Mouse (Mus musculus) gastrocnemius, adult 2 months (tissue): Measurements from ENCODE around the gene Cenpl. TPM values are rescaled to one million over a fixed set of nuclear protein-coding genes. Genes with fewer than 3 reads are reported as not detected.

Source experiments
- DNase-seq: peaks from one replicate; pipeline ENCODE4 v3.0.0; 2022
- H3K27ac ChIP-seq: fragments of 200-600 bp; 2 replicates; pipeline ENCODE4 v1.8.1; 2022; ENCODE audit warnings: mild to moderate bottlenecking
- H3K4me3 ChIP-seq: fragments of 200-600 bp; 2 replicates; pipeline ENCODE4 v1.8.1; 2022; ENCODE audit warnings: mild to moderate bottlenecking, moderate library complexity
- CTCF ChIP-seq: fragments of 200-600 bp; IDR thresholded peaks from 2 replicates; pipeline ENCODE4 v1.8.1; 2022; ENCODE audit warnings: antibody characterized with exemption, mild to moderate bottlenecking, moderate library complexity
- intact Hi-C: fragments of 180-260 bp; cut with DNase I; formaldehyde crosslinking; loops from one replicate; pipeline ENCODE4 v1.15.1; 2025
- total RNA-seq, 2 experiments: library from RNA; stranded (reverse); gene quantifications; 2 replicates each; pipeline ENCODE4 v1.2.3; 2021

The Cenpl gene
- total RNA-seq, 2 experiments from 2014 or later = 0.41 to 0.50 TPM

- no peak for DNase-seq
- no peak overlapping the region for H3K27ac ChIP-seq
- TF ChIP-seq CTCF = no peak
- H3K4me3 ChIP-seq = no peak overlapping the region
- intact Hi-C loops = no loop called here
Observed at GRCm38 (mm10) chr1:161063351-161063750, 7.2 kb upstream of the Cenpl start.

GRCm38 (mm10) chr1:161071272-161071620 lies 733 bp downstream of the Cenpl start:
- Histone ChIP-seq H3K27ac (peak overlapping the region; percentile 87), H3K4me3 (peak overlapping the region; percentile 83)
- DNase-seq = no peak
- no peak for TF ChIP-seq CTCF
- intact Hi-C loops = loop anchor here (5.0 kb wide), 1 partner anchor 34 kb away; no protein-coding TSS in a partner anchor

- intact Hi-C loops = no loop called here
- no peak overlapping the region for H3K27ac ChIP-seq
- H3K4me3 ChIP-seq = no peak overlapping the region
- no peak for TF ChIP-seq CTCF
- no peak for DNase-seq
Observed at GRCm38 (mm10) chr1:161076238-161076637, 5.7 kb downstream of the Cenpl start.

GRCm38 (mm10) chr1:161077243-161077642 lies 6.7 kb downstream of the Cenpl start:
- no peak overlapping the region for H3K4me3 ChIP-seq
- no peak for TF ChIP-seq CTCF
- no peak for DNase-seq
- no peak overlapping the region for H3K27ac ChIP-seq
- intact Hi-C loops = no loop called here

GRCm38 (mm10) chr1:161099721-161100405 lies 29.4 kb downstream of the Cenpl start:
- H3K4me3 ChIP-seq = no peak overlapping the region
- no peak for DNase-seq
- intact Hi-C loops = no loop called here
- no peak overlapping the region for H3K27ac ChIP-seq
- no peak for TF ChIP-seq CTCF

- intact Hi-C loops = no loop called here
- Histone ChIP-seq H3K4me3 (no peak overlapping the region), H3K27ac (no peak overlapping the region)
- no peak for TF ChIP-seq CTCF
- DNase-seq = no peak
Observed at GRCm38 (mm10) chr1:161103842-161104241, 33.3 kb downstream of the Cenpl start.

GRCm38 (mm10) chr1:161109216-161109615 lies 38.7 kb downstream of the Cenpl start:
- H3K4me3 ChIP-seq = no peak overlapping the region
- no peak overlapping the region for H3K27ac ChIP-seq
- no peak for DNase-seq
- TF ChIP-seq CTCF = no peak
- intact Hi-C loops = no loop called here

GRCm38 (mm10) chr1:161114591-161114990 lies 44.1 kb downstream of the Cenpl start:
- intact Hi-C loops = no loop called here
- no peak for DNase-seq

GRCm38 (mm10) chr1:161122661-161123418 lies 52.3 kb downstream of the Cenpl start:
- Histone ChIP-seq H3K27ac (no peak overlapping the region), H3K4me3 (no peak overlapping the region)
- TF ChIP-seq CTCF = no peak
- DNase-seq = no peak
- intact Hi-C loops = no loop called here

More at GRCm38 (mm10) chr1:161114591-161114990, 44.1 kb downstream of the Cenpl start:
- no peak overlapping the region for H3K4me3 ChIP-seq
- TF ChIP-seq CTCF = no peak
- H3K27ac ChIP-seq = no peak overlapping the region

DNA sequence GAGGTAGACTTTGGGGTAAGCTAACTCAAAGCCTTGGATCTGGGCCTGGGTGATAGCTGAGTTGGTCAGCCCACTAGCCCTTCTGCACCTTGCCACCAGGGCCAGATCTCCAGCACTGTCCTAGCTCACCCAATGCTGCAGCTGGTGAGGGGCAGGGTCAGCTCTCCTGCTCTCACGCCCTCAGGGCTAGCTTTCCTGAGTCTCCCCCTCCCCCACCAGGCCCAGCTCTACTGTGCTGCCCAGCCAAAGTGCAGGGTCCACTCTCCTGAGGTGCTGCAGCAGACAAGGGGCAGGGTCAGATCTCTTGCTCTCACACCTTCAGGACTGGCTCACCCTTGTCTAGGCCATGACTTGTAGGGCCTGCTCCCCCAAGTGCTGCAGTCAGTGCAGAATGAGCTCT lies 55.9 kb downstream of the Cenpl start:
- no peak for TF ChIP-seq CTCF
- Histone ChIP-seq H3K27ac (no peak overlapping the region), H3K4me3 (no peak overlapping the region)
- no peak for DNase-seq
- intact Hi-C loops = no loop called here

- TF ChIP-seq CTCF = no peak; the same call in 1 of the 2 replicates
- DNase-seq = peak; percentile 94
- intact Hi-C loops = loop anchor here (5.0 kb wide), 1 partner anchor 66 kb away; no protein-coding TSS in a partner anchor
Observed at GRCm38 (mm10) chr1:161130726-161131664, 60.5 kb downstream of the Cenpl start, which contains the start of gene Klhl20. Klhl20 (minus strand) TSS chr1:161131511.

More at GRCm38 (mm10) chr1:161130726-161131664, 60.5 kb downstream of the Cenpl start, which contains the start of gene Klhl20:
- peak within 1 kb of the TSS; percentile 85 for H3K27ac ChIP-seq
- H3K4me3 ChIP-seq = peak within 1 kb of the TSS; percentile 98

Other genes with a start within 250 kb of the Cenpl start
- gene Rc3h1, start 164.3 kb upstream of the Cenpl start, total RNA-seq = 10 to 100 TPM; 31.0 to 32.5 TPM
- under 1 TPM in 1 of 2 experiments, not detected in 1; 0.64 TPM for gene Serpinc1, start 92.1 kb upstream of the Cenpl start, total RNA-seq
- gene Zbtb37, start 35.9 kb upstream of the Cenpl start, total RNA-seq = 1 to 10 TPM; 6.2 to 6.6 TPM
- gene Dars2, start 55 bp upstream of the Cenpl start, total RNA-seq = 10 to 100 TPM in 1 of 2 experiments, 1 to 10 TPM in 1; 7.6 to 15.5 TPM
- 1 to 10 TPM; 7.2 to 8.2 TPM for gene Klhl20, start 60.8 kb downstream of the Cenpl start, total RNA-seq
- gene Ankrd45, start 72.0 kb downstream of the Cenpl start, total RNA-seq = not detected
- not detected for gene Tex50, start 88.6 kb downstream of the Cenpl start, total RNA-seq
- gene Prdx6, start 180.5 kb downstream of the Cenpl start, total RNA-seq = 100 to 1,000 TPM; 104 to 168 TPM